Mouse (Mus musculus) midbrain, embryonic 16.5 days (tissue): ENCODE data around the gene Pde4d. TPM values are rescaled to one million over a fixed set of nuclear protein-coding genes. Genes with fewer than 3 reads are reported as not detected.

Experiments
- ATAC-seq: fragments of 200-750 bp; cut with Nextera tagmentation; 2 replicates; pipeline ENCODE4 v1.8.0; 2017; ENCODE audit warnings: moderate TSS enrichment
- H3K27ac ChIP-seq: fragments of 300-500 bp; sonication (generic); 2 replicates; pipeline ENCODE4 v1.5.1; 2014; ENCODE audit warnings: mild to moderate bottlenecking, low read length, mixed read lengths
- H3K27me3 ChIP-seq: fragments of 300-500 bp; sonication (generic); 2 replicates; pipeline ENCODE4 v1.6.1; 2014; ENCODE audit warnings: low read depth, low read length, mixed read lengths; ENCODE audit not compliant: control insufficient read depth, insufficient read depth
- H3K36me3 ChIP-seq: fragments of 300-500 bp; sonication (generic); 2 replicates; pipeline ENCODE4 v1.6.1; 2014; ENCODE audit warnings: mild to moderate bottlenecking, low read length, moderate library complexity, mixed read lengths; ENCODE audit not compliant: control insufficient read depth, insufficient read depth
- H3K4me1 ChIP-seq: fragments of 300-500 bp; sonication (generic); 2 replicates; pipeline ENCODE4 v1.6.1; 2014; ENCODE audit warnings: mild to moderate bottlenecking, low read length, mixed read lengths; ENCODE audit not compliant: control insufficient read depth, insufficient read depth
- H3K4me2 ChIP-seq: fragments of 300-500 bp; sonication (generic); 2 replicates; pipeline ENCODE4 v1.6.1; 2014; ENCODE audit warnings: mild to moderate bottlenecking, low read length, mixed read lengths
- H3K4me3 ChIP-seq: fragments of 300-500 bp; sonication (generic); 2 replicates; pipeline ENCODE4 v1.5.1; 2014; ENCODE audit warnings: low read depth, mild to moderate bottlenecking, low read length, moderate library complexity, mixed read lengths
- H3K9ac ChIP-seq: fragments of 300-500 bp; sonication (generic); 2 replicates; pipeline ENCODE4 v1.6.1; 2014; ENCODE audit warnings: low read depth, low read length, mixed read lengths
- H3K9me3 ChIP-seq: fragments of 300-500 bp; sonication (generic); replicated peaks from 2 replicates; pipeline ENCODE4 v1.6.1; 2014; ENCODE audit warnings: mild to moderate bottlenecking, low read length, mixed read lengths; ENCODE audit not compliant: control insufficient read depth, poor library complexity, severe bottlenecking
- WGBS: fragments of 180-500 bp; shearing (Covaris S2); extraction: QIAGEN DNeasy Blood & Tissue Kit; methylation state at CpG from one replicate; pipeline ENCODE4 v1.1.7; 2014; 5-methylcytosine and 5-hydroxymethylcytosine counted together
- polyA plus RNA-seq: library from polyadenylated mRNA; unstranded; fragments of >200 nt; fragmentation: Nextera tagmentation; extraction: Ambion mirVana; gene quantifications from 2 replicates; pipeline ENCODE4 v1.2.1, GENCODE M21; 2015

Gene Pde4d
- polyA plus RNA-seq, 1 experiment from 2014 or later, result 22.6 TPM

DNA sequence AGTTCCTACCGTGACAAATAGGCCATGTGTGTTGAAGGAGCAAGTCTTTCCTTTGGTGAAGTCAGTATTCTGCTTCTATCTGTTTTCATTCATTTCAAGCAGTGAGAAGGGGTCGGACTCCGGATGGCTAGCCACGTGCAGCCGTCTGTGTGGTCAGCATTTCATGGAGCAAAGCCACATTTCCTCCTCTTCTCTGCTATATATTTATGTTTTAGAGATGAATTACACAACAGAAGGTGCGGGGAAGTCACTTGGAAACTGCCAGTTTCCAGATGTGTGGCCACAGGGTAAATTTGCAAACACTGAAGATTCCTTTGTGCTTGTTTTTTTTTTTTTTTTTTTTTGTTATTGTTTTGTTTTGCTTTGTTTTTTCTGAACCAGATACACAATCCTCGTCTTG, 828.0 kb downstream of the Pde4d start:
- H3K9me3 ChIP-seq, result 0 out of 2 replicates have a peak, but pooled peaks cover 3% of the 10 kb centered on the region
- H3K27me3 ChIP-seq, result no peaks in the 10 kb centered on the region
- peaks cover 4% of the 10 kb centered on the region; the same call in 1 of the 2 replicates for H3K4me1 ChIP-seq
- no peaks in the 10 kb centered on the region for H3K36me3 ChIP-seq
- WGBS, result 68% methylated on average over 7 of the region's 7 CpGs
- no peak overlapping the region for H3K4me3 ChIP-seq
- H3K9ac ChIP-seq, result no peak overlapping the region
- no peak overlapping the region for H3K27ac ChIP-seq
- no peak for ATAC-seq
- H3K4me2 ChIP-seq, result no peak overlapping the region

DNA sequence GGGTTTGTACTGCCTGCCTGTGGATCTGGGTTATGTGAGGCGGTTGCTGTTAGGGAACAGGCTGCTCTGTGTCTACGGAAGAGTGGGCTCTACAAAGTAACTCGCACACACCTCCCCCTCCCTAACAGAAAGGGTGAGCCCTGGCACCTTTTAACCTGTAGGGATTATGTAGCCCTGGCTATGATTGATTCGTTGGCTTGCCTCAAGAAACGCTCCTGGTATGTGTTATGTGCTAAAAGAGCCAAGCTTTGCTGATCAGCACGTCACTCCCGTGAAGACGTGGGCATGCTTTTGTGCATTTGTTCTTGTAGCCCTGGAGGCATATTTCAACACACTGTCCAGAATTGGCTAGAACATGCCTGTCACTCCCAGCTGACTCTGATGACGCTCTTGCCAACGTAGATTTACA, 828.8 kb downstream of the Pde4d start:
- peak; percentile 45; the same call in 1 of the 2 replicates for ATAC-seq
- no peaks in the 10 kb centered on the region for H3K27me3 ChIP-seq
- WGBS, result 53% methylated on average over 10 of the region's 10 CpGs
- H3K4me3 ChIP-seq, result no peak overlapping the region
- no peaks in the 10 kb centered on the region for H3K36me3 ChIP-seq
- 0 out of 2 replicates have a peak, but pooled peaks cover 3% of the 10 kb centered on the region for H3K9me3 ChIP-seq
- H3K9ac ChIP-seq, result no peak overlapping the region
- peak overlapping the region; percentile 37; the same call in 1 of the 2 replicates for H3K4me2 ChIP-seq
- H3K4me1 ChIP-seq, result peaks cover 4% of the 10 kb centered on the region; the same call in 1 of the 2 replicates
- no peak overlapping the region for H3K27ac ChIP-seq

DNA sequence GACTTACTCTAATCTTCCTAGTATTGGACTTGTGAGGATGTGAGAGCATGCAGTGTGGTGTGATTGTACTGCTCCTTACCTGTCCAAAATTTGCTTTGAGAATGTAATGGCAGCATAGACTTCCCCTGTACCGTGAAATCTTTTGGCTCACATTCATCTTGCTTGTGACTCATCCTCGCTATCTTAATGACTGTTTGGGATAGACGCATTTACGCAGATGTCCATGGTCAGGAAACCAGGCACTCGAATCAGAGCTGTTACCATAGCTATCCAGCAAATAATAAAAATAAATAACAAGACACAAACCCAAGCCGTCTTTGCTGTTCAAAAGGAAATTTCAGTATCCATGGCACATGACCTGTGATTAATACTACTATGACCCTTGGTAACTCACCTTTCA, 829.5 kb downstream of the Pde4d start:
- no peak for ATAC-seq
- no peaks in the 10 kb centered on the region for H3K36me3 ChIP-seq

DNA sequence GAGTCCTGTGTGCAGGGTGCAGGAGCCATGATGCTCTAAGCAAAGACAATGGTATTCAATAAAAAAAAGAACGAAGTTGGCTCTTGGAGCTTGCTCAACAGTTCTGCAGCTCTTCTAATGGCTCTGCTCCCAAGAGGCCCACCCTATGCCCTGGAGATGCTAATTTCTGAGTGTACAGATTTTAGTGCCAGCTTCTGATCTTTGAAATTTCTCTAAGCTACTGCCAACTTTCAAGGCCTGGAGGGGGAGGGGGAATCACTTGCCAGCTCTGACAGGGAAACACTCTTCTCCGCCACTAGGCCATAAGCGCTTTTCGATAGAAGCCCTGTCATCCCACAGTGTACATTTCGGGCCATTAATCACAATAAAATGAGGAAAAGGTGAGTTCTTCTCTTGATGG, 830.7 kb downstream of the Pde4d start:
- Histone ChIP-seq H3K9me3 (no peaks in the 10 kb centered on the region), H3K4me3 (no peak overlapping the region), H3K4me1 (peaks cover 4% of the 10 kb centered on the region; the same call in 1 of the 2 replicates), H3K27me3 (no peaks in the 10 kb centered on the region), H3K36me3 (no peaks in the 10 kb centered on the region), H3K27ac (no peak overlapping the region), H3K9ac (no peak overlapping the region), H3K4me2 (no peak overlapping the region)
- WGBS, result 99% methylated on average over 5 of the region's 5 CpGs
- ATAC-seq, result no peak

More for the DNA sequence above, 829.5 kb downstream of the Pde4d start:
- Histone ChIP-seq H3K27me3 (no peaks in the 10 kb centered on the region), H3K4me2 (no peak overlapping the region), H3K9ac (no peak overlapping the region), H3K9me3 (0 out of 2 replicates have a peak, but pooled peaks cover 3% of the 10 kb centered on the region), H3K4me1 (peaks cover 4% of the 10 kb centered on the region; the same call in 1 of the 2 replicates), H3K4me3 (no peak overlapping the region), H3K27ac (no peak overlapping the region)
- 88% methylated on average over 6 of the region's 6 CpGs for WGBS

DNA sequence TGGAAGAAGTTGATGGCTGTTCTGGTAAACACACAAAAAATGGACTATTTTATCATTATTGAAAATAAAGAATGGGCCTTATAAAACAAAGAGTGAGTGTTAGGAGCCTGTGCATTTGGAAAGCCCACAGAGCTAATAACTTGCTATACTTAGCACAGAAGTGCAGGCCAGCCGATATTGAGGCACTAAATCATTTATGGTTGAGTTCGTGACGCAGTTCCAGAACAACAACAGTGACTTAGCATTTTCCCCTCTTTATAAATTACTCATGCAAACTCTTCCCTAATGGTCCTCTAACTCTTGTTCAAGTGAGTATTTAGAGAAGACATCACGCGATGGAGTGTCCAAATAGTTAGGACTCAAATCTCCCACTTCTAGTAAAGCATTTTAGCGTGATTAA, 837.7 kb downstream of the Pde4d start:
- H3K9ac ChIP-seq, result no peak overlapping the region
- H3K27ac ChIP-seq, result no peak overlapping the region
- H3K9me3 ChIP-seq, result no peaks in the 10 kb centered on the region
- no peak overlapping the region for H3K4me2 ChIP-seq
- H3K36me3 ChIP-seq, result no peaks in the 10 kb centered on the region
- H3K4me3 ChIP-seq, result no peak overlapping the region
- no peak for ATAC-seq
- H3K4me1 ChIP-seq, result no peaks in the 10 kb centered on the region
- WGBS, result 92% methylated on average over 6 of the region's 6 CpGs
- no peaks in the 10 kb centered on the region for H3K27me3 ChIP-seq

DNA sequence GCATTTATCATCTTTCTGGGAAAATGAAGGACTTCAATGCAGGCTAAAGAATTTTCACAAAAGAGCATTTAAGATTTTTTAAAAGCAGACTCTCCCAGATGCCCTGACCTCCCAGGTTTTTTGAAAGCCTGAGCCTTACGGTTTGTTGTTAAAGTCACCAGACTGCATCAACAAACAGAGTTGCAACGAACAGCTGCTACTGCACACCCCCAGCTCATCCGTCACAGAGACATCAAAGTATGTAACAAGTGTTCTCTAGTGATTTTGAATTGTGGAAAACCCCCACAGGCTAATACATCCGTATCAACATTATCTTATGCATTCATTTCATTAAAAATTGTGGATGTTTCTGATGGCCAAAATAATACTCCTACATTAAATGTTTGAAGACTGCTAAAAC, 841.2 kb downstream of the Pde4d start:
- Histone ChIP-seq H3K36me3 (no peaks in the 10 kb centered on the region), H3K4me2 (no peak overlapping the region), H3K4me3 (no peak overlapping the region), H3K9me3 (no peaks in the 10 kb centered on the region), H3K27me3 (no peaks in the 10 kb centered on the region), H3K4me1 (peaks cover 5% of the 10 kb centered on the region; the same call in 1 of the 2 replicates), H3K9ac (no peak overlapping the region), H3K27ac (no peak overlapping the region)
- 32% methylated on average over 4 of the region's 4 CpGs for WGBS
- no peak for ATAC-seq

DNA sequence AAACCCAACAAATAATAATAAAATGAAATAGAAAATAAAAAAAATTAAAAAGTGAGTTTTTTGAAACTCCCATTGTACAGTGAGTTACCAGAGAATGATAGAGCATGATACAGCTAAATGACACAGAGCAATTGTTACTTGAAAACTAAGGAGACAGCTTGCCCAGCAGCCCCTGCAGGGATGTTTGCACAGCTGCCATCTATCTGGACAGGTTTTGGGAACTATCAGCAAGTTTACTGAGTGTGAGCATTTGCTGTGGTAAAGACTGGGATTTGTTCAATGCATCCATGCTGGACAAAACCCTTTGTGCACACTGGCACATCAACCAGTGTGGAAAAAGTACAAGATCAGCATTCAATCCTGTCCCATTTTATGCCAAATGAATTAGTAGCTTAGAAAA, 843.3 kb downstream of the Pde4d start:
- H3K9ac ChIP-seq, result no peak overlapping the region
- no peak for ATAC-seq

DNA sequence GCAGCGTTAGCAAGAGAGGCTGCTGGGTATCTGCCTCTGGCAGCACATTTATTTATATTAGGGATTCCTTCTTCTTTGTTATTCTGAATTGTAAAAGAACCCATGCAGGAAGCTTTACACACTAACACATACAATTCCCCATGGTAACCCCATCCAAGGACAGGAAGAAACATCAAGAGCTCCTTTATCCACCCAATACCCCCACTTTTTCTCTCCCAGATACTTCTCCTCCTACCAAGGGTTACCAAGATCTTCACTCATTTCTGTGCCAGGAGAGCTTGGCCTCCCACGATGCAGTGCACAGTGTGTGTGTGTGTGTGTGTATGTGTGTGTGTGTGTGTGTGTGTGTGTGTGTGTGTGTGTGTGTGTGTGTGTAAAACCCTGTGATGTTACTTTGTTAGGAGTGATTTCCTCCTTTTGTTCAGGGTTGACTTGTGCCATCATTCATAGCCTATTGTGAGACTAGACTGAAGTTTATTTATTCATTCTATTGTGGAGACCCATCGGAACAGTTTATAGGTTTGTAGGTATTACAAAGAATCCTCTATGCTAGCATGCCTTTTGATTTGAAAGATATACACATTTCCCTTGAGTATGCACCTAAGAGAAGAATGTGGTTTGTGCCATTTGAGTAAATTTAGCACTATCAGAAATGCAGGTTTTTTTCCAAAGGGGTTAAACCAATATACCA, 846.7 kb downstream of the Pde4d start:
- peaks cover 9% of the 10 kb centered on the region for H3K4me1 ChIP-seq
- no peaks in the 10 kb centered on the region for H3K27me3 ChIP-seq
- no peak for ATAC-seq
- no peak overlapping the region for H3K9ac ChIP-seq
- no peak overlapping the region for H3K4me3 ChIP-seq
- H3K27ac ChIP-seq, result no peak overlapping the region
- WGBS, result 42% methylated on average over 3 of the region's 3 CpGs
- H3K9me3 ChIP-seq, result no peaks in the 10 kb centered on the region
- no peak overlapping the region for H3K4me2 ChIP-seq
- H3K36me3 ChIP-seq, result no peaks in the 10 kb centered on the region

More for the DNA sequence above, 843.3 kb downstream of the Pde4d start:
- Histone ChIP-seq H3K4me2 (no peak overlapping the region), H3K4me1 (peaks cover 9% of the 10 kb centered on the region), H3K36me3 (no peaks in the 10 kb centered on the region), H3K27ac (no peak overlapping the region), H3K4me3 (no peak overlapping the region), H3K27me3 (no peaks in the 10 kb centered on the region), H3K9me3 (no peaks in the 10 kb centered on the region)

DNA sequence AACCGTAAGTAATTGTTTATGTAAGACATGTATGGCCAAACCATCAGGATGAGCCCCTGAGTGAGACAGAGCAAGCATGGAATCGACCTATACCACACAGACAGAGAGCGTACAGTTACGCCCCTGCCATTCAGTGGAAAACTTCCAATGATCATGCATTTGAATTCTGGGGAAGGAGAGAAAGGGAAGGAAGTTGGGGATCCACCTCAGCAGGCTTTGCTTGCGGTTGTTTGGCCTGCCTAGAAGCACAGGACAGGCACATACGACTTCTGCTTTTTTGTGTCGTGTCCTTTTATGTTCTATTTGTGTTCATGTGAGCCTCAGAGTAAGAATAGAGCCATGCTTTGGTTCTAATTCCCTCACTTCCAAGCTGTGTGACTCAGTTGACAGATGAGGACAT, 849.1 kb downstream of the Pde4d start:
- Histone ChIP-seq H3K36me3 (no peaks in the 10 kb centered on the region), H3K9me3 (no peaks in the 10 kb centered on the region), H3K4me3 (no peak overlapping the region), H3K9ac (no peak overlapping the region), H3K27me3 (no peaks in the 10 kb centered on the region), H3K27ac (no peak overlapping the region), H3K4me1 (peaks cover 9% of the 10 kb centered on the region), H3K4me2 (no peak overlapping the region)
- 87% methylated on average over 7 of the region's 7 CpGs for WGBS
- ATAC-seq, result no peak
